Mouse (Mus musculus) R1 (cell line): ENCODE measurements around the gene Ciita.

Source experiments
- DNase-seq: peaks from one replicate; pipeline ENCODE4 v3.0.0-alpha.2; 2018; ENCODE audit warnings: low read depth, low spot score

The Ciita gene

GRCm38 (mm10) chr16:10471950-10472349 lies 7.9 kb upstream of the Ciita start:
- DNase-seq: no peak

- no peak for DNase-seq
Observed at GRCm38 (mm10) chr16:10474956-10475355, 4.9 kb upstream of the Ciita start.

GRCm38 (mm10) chr16:10475919-10476318 lies 3.9 kb upstream of the Ciita start:
- DNase-seq: no peak

- DNase-seq: no peak
Observed at GRCm38 (mm10) chr16:10482343-10482742, 2.5 kb downstream of the Ciita start.

GRCm38 (mm10) chr16:10486993-10487392 lies 7.1 kb downstream of the Ciita start:
- no peak for DNase-seq

- DNase-seq: no peak
Observed at GRCm38 (mm10) chr16:10487895-10488493, 8.1 kb downstream of the Ciita start.

GRCm38 (mm10) chr16:10488769-10489481 lies 9.1 kb downstream of the Ciita start:
- DNase-seq: no peak

GRCm38 (mm10) chr16:10489483-10489882 lies 9.6 kb downstream of the Ciita start:
- peak; percentile 28 for DNase-seq

GRCm38 (mm10) chr16:10489904-10490457 lies 10.1 kb downstream of the Ciita start:
- no peak for DNase-seq

GRCm38 (mm10) chr16:10490503-10491150 lies 10.8 kb downstream of the Ciita start:
- DNase-seq: no peak

GRCm38 (mm10) chr16:10491716-10492115 lies 11.9 kb downstream of the Ciita start:
- no peak for DNase-seq

- no peak for DNase-seq
Observed at GRCm38 (mm10) chr16:10492587-10492986, 12.7 kb downstream of the Ciita start.

- no peak for DNase-seq
Observed at GRCm38 (mm10) chr16:10495824-10496298, 16.0 kb downstream of the Ciita start.

GRCm38 (mm10) chr16:10498096-10498602 lies 18.3 kb downstream of the Ciita start:
- no peak for DNase-seq

GRCm38 (mm10) chr16:10499122-10499521 lies 19.3 kb downstream of the Ciita start:
- no peak for DNase-seq

- DNase-seq: peak; percentile 75
Observed at GRCm38 (mm10) chr16:10501865-10502264, 22.0 kb downstream of the Ciita start.

GRCm38 (mm10) chr16:10503058-10503457 lies 23.2 kb downstream of the Ciita start:
- no peak for DNase-seq

- no peak for DNase-seq
Observed at GRCm38 (mm10) chr16:10507445-10507844, 27.6 kb downstream of the Ciita start.

GRCm38 (mm10) chr16:10508691-10509090 lies 28.8 kb downstream of the Ciita start:
- no peak for DNase-seq

GRCm38 (mm10) chr16:10510477-10511133 lies 30.7 kb downstream of the Ciita start:
- no peak for DNase-seq

- DNase-seq: no peak
Observed at GRCm38 (mm10) chr16:10511134-10511520, 31.3 kb downstream of the Ciita start.
